Mouse (Mus musculus) T-helper 17 cell (primary cell): ENCODE results near the gene Otop3.

Experiments
- in situ Hi-C, 2 experiments: fragments of 300-600 bp; cut with MboI, MseI; formaldehyde crosslinking; loops; 1 replicate in 1 of 2; 2 replicates in 1 of 2; pipeline ENCODE4 v1.15.1; 2025; ENCODE audit warnings: high pct_unique_total_duplicates in 2 of 2

Otop3 gene

GRCm38 (mm10) chr11:115318245-115319027, 16.1 kb upstream of the Otop3 start:
- in situ Hi-C loops = no loop called here

- in situ Hi-C loops = loop anchor here (5.0 kb wide), 1 partner anchor 37 kb away; no protein-coding TSS in a partner anchor
Measured at GRCm38 (mm10) chr11:115319704-115320383, 14.7 kb upstream of the Otop3 start.

GRCm38 (mm10) chr11:115321906-115322693, 12.4 kb upstream of the Otop3 start, which contains the start of gene Ush1g:
Ush1g (minus strand) TSS chr11:115322041.
- in situ Hi-C loops = loop anchor here (5.0 kb wide), 1 partner anchor 35 kb away; no protein-coding TSS in a partner anchor

DNA sequence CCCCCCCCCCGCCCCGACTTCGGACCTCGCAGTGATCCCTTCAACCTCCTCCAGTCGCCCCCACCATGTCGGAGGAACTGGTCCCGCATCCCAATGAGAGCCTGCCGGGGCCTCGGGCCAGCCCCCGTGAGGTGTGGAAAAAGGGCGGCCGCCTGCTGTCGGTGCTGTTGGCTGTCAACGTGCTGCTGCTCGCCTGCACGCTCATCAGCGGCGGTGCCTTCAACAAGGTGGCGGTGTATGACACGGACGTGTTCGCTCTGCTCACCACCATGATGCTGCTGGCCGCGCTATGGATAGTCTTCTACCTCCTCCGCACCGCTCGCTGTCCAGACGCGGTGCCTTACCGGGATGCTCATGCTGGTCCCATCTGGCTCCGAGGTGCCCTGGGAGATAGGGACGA, 11.2 kb upstream of the Otop3 start:
- in situ Hi-C loops = loop anchor here (5.0 kb wide), 1 partner anchor 34 kb away; no protein-coding TSS in a partner anchor

DNA sequence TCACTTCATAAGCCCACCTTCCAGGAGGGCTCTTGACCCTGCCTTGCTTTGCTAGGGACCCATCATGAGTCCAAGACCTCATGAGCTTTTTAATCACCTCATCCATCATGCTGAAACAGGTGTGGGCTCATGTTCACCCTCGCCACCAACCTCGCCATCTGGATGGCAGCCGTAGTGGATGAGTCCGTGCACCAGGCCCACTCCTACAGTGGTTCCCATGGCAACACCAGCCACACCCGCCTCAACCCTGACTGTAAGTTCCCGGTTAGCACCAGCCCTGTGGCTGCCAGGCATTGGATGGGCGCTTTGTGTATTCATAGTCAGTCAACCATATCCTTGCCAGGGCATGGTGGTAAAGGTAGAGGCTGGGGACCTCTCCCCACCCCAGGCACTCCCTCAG, 7.8 kb upstream of the Otop3 start:
- in situ Hi-C loops = no loop called here

- in situ Hi-C loops = no loop called here
Measured at GRCm38 (mm10) chr11:115329339-115329738, 5.2 kb upstream of the Otop3 start.

DNA sequence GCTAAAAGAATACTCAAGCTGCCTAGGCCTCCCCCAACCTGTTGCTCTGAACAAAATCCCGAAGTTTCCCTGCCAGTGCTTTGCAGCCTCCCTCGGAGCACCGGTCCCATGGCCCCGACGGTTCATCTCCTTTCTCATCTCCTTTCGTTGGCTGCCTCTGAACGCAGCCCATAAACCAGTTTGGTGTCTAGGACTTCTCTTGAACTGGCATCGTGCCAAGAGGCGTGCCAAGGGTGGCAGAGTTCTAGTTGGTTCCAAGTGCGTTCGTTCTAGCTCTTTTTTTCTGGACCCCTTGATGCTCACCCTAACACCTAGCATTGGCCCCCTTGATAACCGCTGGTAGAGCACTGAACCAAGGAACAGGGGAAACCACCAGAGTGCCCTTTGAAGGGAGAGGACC, 692 bp downstream of the Otop3 start:
- in situ Hi-C loops = no loop called here

DNA sequence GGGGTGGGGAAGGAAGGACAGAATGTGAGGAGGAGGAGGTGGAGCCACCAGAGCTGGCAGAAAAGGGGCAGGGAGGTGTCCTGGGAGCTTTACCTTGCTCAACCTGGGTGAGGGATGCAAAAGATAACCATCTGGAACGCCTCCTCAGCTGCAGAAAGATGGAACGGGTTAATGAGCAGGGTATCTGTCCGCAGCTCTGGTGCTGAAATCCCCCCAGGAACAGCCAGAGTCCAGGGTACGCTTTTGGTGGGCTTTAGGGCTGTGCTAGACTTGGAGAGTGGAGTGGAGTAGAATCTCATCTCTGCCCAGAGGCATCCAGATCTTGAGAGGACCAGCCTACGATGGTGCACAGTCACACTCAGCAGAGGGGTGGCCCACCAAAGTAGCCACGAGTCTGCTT, 1.6 kb downstream of the Otop3 start:
- in situ Hi-C loops = no loop called here

DNA sequence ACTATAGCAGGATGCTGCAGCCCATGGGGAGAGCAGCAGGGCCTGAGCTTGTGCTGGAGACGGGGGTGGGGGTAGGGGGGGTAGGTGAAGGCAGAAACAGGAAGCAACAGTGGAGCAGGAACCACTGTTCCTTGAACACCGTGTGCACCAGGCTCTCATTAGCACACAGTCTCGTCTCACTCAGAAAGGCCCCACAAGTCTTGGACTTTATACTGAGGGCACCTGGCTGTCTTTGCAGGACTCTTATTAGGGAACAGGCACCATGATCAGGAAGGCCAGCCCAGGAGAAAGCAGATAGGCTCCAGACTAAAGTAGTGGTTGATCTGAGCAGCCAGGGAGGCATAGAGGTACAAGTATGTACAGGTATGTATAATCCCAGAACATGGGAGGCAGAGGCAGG, 2.8 kb downstream of the Otop3 start:
- in situ Hi-C loops = no loop called here

GRCm38 (mm10) chr11:115337826-115338225, 3.3 kb downstream of the Otop3 start:
- in situ Hi-C loops = no loop called here

DNA sequence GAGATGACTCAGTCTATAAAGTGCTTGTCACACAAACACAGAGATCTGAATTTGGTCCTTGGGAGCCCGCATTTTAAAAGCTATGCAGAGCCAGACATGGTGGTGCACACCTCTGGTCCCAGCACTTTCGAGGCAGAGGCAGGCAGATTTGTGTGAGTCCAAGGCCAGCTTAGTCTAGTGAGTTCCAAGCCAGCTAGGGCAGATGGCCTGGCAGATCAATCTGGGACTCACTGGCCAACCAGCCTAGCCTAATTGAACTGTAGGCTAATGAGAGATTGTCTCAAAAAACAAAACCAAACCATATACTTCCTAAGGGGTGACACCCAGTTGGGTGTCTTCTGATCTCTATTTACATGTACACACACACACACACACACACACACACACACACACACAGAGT, 6.7 kb downstream of the Otop3 start:
- in situ Hi-C loops = no loop called here

DNA sequence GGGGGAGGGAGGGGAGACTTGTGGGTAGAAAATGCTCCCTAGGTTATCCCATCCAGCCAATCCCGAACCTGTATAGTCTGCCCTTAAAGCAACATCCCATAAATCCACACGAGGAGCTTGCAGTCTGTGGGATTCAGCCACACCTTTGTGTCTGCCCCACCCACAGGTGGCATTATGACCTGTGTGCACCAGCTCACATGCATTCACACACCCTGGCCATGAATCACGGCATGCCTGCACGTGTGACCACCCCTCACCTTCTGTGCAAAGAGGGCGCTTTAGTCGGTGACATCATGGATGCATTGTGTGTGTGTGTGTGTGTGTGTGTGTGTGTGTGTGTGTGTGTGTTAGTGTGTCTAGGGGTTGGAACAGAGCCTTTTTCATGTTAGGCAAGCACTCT, 7.3 kb downstream of the Otop3 start:
- in situ Hi-C loops = no loop called here

- in situ Hi-C loops = no loop called here
Measured at GRCm38 (mm10) chr11:115344967-115345366, 10.4 kb downstream of the Otop3 start.

- in situ Hi-C loops = no loop called here
Measured at GRCm38 (mm10) chr11:115345515-115345914, 11.0 kb downstream of the Otop3 start.

DNA sequence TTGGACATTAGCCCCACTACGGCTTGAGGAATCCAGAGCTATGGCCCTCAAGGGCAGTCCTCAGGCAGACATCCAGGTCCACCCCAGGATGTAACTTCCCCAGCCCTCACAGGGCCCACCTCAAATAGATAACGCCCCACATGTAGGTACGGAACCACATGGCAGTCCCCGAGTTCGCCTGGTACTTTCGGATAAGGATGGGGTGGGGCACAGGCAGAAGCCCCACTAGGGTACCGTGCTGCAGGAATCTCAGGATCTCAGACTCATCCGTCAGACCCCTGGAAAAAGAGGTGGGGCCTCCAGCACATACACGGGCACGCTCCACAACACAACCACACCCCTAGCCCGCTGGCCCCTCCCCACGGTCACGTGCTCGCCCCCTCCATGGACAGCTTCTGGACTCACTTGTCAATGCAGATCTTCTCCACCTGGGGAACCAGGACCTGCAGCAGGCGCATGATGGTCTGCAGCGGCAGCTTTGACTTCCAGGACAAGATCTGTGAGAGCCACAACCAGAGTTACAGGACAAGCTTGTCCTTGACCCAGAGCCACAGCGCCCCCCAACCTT, 14.2 kb downstream of the Otop3 start:
- in situ Hi-C loops = no loop called here

GRCm38 (mm10) chr11:115349976-115350375, 15.4 kb downstream of the Otop3 start:
- in situ Hi-C loops = no loop called here

DNA sequence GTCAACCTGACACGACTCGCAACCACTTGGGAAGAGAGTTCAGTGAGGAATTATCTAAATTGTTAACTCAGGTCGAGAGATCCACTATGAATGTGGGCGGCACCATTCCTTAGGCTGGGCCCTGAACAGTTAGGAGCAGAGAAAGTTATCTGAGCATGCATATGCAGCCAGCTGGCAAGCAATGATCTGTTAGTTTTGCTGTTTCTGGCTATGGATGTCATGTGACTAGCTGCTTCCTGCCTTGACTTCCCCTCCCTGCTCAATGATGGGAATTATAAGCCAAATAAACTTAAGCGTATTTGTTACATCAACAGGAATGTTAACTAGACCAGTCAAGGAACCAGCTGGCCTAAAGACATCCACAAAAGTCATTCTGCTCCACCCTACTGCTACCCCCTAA, 18.8 kb downstream of the Otop3 start:
- in situ Hi-C loops = no loop called here

DNA sequence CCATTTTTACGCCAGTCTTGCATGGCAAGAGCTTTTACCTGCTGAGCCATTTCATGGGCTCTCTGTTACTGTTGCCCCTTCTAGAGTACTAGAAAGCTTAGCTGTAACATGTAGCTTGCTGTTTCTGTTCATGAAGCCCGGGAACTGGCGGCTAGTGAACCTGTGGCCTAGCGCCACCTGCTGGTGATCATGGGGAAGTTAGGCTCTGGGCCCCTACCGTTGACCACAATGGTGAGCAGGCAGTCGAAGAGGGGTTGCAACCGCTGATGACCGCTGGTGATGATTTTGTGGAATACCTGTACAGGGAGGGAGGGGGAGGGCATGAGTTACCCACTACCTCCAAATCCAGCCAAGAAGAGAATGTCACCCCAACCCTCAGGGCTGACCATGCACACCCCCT, 19.7 kb downstream of the Otop3 start:
- in situ Hi-C loops = no loop called here

- in situ Hi-C loops = loop anchor here (5.0 kb wide), 2 partner anchors 36 to 114 kb away; partner anchors contain the start of gene Ush1g (in 2 of the 2)
Measured at GRCm38 (mm10) chr11:115358468-115358867, 23.9 kb downstream of the Otop3 start.

GRCm38 (mm10) chr11:115359293-115359692, 24.8 kb downstream of the Otop3 start:
- in situ Hi-C loops = loop anchor here (5.0 kb wide), 2 partner anchors 37 to 113 kb away; partner anchors contain the start of gene Ush1g (in 2 of the 2)

DNA sequence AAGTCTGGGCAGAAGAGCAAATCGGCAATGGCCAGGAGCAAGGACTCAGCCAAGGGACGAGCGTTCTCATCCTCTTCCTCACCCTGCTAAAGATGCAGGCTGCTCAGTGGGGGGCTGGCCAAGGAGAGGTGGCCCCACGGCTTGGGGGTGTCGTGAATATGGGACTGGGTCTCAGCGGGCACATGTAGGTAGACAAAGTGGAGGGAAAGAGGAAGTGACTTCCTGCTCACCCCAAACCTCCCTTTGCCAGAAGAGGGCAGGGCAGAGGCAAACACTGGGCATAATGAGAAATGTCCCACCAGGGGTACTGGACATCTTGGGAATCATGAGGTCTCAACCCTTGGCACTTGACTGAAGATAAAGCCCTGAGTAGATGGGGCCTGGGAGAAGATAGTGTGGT, 25.2 kb downstream of the Otop3 start:
- in situ Hi-C loops = loop anchor here (5.0 to 10.0 kb wide), 3 partner anchors 37 to 115 kb away; partner anchors contain the start of genes Ush1g (in 2 of the 2) and Armc7 (in 1 of the 2)
